Mouse (Mus musculus) kidney, postnatal 4 days (tissue): ENCODE measurements at regions not wholly inside any gene's neighbourhood (a gene's known extent, or its start where the extent isn't known, plus 50 kb on each side); places are given as distances from the start of the nearest gene placed in this dataset.

Experiments used
- DNase-seq, 2 experiments: peaks; one replicate each; pipeline ENCODE4 v3.0.0; 2021; ENCODE audit warnings: mixed read lengths in 2 of 2

- DNase-seq, result no peak
Measured at GRCm38 (mm10) chr12:51118781-51119180, 229.1 kb upstream of the G2e3 start.

- DNase-seq, result peak; percentile 14 to 21
Measured at GRCm38 (mm10) chr12:51118021-51118694, 229.7 kb upstream of the G2e3 start.

DNA sequence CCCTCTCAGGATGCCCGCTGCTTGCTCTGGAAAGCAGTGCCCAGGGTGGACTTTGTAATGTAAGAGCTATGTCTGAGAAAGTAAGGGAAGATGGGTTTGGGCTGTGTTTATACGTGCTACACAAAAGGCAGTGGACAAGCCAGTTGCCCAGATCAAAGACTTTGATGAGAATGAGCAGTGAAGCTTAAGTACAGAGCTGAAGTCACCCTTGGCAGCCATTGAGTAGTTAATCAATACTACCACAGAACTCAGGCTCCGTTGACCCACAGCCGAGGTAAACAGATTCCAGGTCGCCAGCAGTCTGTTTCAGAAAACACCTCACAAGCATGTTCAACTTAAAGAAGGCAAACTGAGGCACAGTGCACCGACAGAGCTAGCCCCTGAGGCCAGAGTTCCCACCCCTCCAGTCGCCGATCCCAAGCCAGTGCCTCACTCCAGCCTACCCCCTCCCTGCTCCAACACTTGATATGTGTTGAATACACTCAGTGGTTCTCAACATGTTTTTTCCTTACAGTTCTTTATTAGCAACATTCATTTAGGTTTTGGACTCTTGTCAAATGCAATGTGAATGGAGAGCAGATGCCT is 230.3 kb upstream of the G2e3 start:
- no peak for DNase-seq

- DNase-seq, result peak; percentile 13 to 25
Measured at GRCm38 (mm10) chr12:51111811-51112210, 236.1 kb upstream of the G2e3 start.

GRCm38 (mm10) chr12:51108044-51108443 is 239.8 kb upstream of the G2e3 start:
- no peak for DNase-seq

GRCm38 (mm10) chr12:51103541-51104042 is 244.3 kb upstream of the G2e3 start:
- DNase-seq, result no peak

- no peak for DNase-seq
Measured at GRCm38 (mm10) chr12:51101636-51102035, 246.2 kb upstream of the G2e3 start.

DNA sequence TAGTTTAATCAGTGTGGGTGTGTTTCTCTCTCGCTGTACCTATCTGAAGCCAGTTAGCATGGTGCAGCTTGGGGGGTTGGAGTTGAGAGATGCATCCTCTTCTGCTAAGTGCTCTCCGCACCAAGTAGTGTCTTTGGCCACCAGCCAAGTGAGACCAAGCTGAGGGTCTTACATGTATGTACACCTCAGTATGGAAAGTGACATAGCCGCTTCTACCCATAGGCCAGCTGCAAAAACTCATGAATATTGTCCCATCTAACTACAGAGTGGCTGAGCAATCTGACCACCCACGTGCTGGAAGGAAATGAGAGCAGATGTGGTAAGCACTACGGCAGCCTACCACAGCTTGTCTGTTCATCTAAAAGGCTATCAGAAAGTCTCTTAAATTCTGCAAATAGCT is 247.0 kb upstream of the G2e3 start:
- peak; percentile 6 to 18 for DNase-seq

DNA sequence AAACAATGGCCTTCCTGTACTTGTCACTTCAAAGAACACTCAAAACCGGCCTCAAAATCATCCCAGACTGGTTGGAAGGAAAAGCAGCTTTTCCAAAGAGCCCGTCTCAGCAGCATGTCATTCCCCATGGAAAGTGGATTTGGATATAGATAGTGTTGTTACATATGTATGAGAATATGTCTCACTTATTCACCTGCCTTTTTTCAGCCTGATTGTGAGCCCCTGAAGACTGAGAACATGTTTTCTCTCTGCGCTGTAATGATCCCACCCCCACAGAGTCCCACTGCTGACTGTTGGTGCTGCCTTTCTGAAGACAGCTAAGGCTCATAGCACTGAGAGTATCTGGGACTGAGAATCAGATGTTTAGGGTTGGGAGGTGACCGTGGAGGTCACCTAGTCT is 251.9 kb upstream of the G2e3 start:
- no peak for DNase-seq

DNA sequence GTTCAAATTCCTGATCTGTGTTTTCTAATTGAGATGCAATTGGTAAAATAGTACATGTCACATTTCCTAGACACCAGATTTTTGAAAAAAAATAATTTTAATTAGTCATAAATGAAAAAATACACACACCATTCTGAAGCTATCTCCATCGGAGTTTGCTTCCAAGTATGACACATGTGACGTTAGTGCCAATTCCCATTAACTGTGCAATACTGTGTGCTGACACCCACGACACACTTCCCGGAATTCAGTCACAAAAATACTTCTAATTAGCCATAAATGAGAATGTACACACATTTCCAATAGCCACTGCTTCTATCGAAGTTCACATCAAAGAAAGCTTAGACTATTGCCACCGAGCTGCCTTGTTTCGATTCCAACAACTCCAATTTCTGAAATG is 258.5 kb upstream of the G2e3 start:
- DNase-seq, result no peak

DNA sequence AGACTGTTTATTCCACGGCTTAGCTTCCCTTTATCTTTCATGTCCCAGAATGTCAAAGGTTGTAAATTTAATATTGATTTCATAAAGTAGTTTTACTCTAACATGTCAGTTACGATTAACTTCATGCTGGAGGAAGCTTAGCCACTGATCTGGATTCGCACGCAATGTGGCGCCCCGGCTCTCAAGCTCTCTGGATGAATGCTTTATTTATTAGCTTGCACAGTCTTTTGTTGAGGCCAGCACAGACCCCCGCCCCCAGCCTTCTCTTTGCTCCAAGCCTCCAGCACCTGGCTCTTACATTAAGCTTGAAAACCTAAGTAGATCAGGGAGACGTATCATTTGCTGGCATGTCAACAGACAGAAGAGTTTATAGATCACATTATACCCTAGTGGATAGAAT is 266.1 kb upstream of the G2e3 start:
- no peak for DNase-seq

- DNase-seq, result no peak
Measured at GRCm38 (mm10) chr12:51073503-51073902, 274.4 kb upstream of the G2e3 start.

DNA sequence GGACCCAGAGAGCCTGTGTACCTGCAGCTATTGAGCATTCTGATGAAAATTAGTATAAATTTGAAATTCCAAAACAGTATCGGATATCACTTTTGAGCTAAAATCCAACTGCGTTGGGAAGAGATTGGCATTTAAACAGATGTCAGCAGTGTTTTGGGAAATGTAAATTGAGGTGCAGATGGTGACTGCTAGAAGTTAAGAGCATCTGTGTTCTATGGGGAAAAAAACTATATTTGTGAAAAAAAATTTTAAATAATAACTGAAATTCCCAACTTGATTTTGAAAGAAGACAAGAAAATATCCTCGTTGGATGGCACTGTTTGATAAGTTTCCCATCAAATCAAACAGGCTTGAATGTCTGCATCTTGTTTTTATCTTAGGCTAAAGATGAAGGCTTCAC is 286.9 kb upstream of the G2e3 start:
- DNase-seq, result no peak

DNA sequence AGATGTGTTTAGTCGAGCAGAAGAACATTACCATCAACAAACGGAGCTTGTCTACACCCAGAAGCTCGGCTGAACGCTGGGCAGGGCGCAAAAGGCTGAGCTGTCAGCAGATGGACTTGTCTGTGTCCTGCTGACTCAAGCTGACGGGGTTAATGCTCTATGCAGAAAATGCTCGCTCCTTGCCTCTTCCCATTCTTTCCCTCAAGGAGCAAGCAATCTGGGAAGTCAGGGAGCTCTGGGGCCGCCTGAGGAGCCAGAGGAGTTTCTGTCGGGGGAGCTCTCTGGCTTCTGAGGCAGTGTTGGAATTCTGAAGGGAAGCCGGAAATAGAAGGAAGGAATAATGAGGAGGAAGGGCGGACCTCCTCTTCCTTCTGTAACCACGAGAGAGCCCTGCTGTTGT is 289.3 kb upstream of the G2e3 start:
- DNase-seq, result peak; percentile 35 to 36

- no peak for DNase-seq
Measured at GRCm38 (mm10) chr12:51058104-51058503, 289.8 kb upstream of the G2e3 start.

DNA sequence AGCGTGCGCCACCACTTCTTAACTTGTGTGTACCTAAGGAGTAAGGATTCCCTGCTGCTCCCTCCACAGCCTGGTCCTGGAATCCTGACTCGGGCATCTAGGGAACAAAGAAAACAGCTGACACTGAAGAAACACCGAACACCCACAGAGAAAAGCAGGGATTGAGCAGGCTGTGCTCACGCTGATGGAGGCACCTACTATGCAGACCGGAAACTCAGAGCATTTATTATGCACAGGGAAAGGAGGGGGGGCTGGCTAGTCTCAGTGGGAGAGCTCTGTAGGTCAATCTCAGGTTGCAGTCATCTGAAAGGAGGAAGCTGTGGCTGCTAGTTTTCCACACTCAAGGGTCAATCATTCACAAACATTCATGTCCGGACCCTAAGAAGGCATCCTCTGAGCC is 300.7 kb upstream of the G2e3 start:
- DNase-seq, result no peak

DNA sequence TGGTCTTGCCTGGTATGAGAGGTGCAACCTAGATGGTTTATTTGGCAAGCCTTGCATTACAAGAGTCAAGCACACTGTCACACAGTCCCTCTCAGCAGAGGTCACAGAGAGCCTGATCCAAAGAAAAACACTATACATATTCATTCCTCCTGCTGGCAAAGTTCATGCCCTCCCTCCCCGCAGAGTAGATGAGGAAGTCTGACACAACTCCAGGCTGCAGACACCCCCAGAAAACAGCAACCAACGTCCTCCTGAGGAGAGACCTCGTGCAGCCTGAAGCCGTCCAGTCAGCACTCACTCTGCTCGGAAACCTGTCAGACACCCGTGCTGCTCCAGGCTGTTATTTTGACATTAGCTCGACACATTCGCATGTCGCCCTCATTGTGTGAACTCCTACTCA is 302.4 kb upstream of the G2e3 start:
- DNase-seq, result no peak

DNA sequence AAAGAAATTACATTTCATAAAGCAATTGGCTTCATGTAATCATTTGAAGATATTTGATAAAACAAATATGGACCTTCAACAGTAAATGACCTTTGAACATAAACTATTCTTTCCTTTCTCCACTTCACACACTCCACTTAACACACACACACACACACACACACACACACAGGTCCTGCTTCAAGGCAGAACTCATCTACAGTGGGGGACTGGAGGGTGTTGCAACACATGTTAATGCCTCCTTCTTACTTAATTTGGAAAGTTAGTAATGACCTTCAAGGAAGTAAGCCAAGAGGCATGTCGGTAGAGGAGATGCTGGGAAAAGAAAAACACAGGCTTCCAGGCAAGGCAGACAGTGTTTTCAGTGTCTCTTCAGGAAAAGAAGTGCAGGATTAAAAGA is 302.8 kb upstream of the G2e3 start:
- DNase-seq, result peak in 1 of 2 experiments; percentile 8

DNA sequence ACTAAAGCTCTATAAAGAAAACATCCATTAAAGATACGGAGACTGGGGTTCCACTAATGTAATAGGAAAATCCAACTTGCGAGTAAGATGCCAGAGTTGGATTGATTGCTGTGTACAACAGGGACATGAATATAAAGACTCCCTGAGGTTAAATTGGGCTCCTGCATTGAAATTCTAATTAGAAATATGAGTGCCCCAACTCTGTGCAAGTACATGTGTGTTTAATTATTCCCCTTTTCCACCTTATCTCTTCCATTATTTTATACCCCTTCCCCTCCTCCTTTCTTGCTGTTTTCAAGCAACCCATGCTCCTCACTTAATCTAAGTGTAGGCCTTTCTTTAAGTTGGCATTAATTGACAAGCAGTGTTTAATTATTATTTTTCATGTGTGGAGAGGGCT is 315.7 kb upstream of the G2e3 start:
- no peak for DNase-seq

GRCm38 (mm10) chr12:51028601-51029174 is 319.2 kb upstream of the G2e3 start:
- no peak for DNase-seq

DNA sequence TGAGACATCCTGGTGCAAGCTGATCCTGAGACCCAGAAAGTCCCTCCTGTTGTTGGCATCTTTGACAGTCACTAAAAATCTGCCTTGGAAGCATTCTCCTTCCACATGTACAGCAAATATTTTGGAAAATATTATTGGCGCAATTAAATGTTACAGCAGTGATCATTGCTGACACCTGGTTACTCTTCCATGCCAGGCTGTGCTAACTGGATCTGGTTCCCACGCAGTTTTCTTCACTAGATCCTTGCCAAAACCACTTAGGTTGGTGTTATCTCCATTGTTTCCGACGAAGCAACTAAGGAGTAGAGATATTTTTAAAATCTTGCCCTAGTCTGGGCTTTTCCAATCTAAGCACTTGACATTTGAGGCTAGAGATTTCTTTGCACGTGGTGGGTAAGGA is 321.8 kb upstream of the G2e3 start:
- DNase-seq, result no peak

DNA sequence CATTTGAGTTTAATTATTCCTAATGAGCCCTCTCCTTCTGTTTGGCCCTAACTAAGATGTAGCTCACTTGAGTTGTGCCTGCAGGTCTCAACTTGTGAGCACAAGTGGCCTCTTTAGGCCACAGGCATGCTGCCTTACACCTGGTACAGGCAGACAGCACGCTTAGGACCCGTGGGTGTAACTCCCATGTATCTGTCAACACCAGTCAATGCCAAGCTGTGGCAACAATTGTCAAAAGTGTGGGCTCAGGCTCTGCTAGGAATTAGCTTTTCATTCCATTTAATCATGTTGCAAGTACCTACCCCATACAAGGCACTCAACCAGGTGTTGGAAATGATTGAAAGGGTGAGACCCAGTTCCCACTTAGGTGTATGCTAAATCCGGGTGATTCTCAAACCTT is 322.3 kb upstream of the G2e3 start:
- DNase-seq, result no peak

DNA sequence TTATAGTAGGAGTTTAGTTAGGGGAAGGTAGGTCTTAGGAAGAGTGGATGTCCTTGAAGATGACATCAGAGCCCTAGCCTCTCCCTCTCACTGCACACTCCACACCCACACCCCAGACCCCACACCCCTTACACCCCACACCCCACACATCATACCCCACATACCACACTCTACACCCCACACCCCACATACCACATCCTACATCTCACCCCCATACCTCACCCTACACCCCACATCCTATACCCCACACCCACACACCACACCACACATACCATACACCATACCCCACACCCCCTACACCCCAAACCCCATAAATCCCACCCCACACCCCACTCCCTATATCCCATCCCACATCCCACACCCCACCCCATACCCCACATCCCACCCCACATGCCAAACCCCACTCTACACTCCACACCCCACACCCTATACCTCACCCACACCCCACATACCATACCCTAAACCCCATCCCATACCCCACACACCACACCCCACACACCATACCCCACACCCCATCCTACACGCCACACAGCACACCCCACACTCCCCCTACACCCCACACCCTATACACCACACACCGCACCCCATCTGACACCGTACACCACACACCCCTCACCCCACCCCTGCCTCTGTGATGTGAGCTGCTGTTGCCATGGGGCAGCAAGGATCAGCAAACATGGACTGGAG is 323.7 kb upstream of the G2e3 start:
- no peak for DNase-seq

DNA sequence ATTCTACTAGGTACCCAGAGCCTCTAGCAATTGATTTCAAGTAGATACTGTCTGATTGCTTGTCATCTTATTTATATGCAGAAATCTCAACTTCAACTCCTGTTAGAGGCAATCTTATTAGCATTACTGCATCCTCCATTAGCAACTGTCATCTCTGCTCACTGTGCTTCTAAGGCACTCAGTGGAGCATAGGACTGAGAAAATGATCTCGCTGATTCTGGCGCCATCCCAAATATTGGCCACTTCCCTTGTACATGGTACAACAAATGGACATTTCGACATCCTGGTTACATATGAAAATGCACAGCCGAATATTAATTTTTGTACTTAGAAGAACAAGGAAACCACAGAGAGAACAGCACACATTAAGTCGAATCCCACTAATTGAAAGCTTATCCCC is 329.7 kb upstream of the G2e3 start:
- DNase-seq, result no peak
